Mouse (Mus musculus) embryo, embryonic 11 days (tissue): ENCODE data around the gene 4933405L10Rik.

ENCODE experiments used
- DNase-seq: peaks from one replicate; pipeline ENCODE4 v3.0.0-alpha.2; 2015

4933405L10Rik gene

GRCm38 (mm10) chr8:105707498-105708403 lies at the start of gene 4933405L10Rik, which contains the start of gene Enkd1:
TSS of gene 4933405L10Rik (plus strand) at chr8:105707655.
TSS of gene Enkd1 (minus strand) at chr8:105708210.
- peak; percentile 98 for DNase-seq

DNA sequence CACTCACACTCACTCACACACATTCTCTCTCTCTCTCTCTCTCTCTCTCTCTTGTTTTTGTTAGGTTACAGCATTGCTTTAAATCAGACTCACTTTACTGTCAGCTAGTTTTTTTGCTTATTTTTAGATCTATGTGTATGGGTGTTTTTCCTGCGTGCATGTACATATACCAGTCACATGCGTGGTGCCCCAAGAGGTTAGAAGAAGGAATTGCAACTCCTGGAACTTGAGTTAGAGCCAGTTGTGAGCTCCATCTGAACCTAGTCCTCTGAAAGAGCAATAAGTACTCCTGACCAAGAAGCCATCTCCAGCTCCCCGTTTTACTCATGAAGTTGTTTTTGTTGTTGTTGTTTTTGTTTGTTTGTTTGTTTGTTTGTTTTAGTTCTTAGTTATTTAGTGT lies 46.3 kb upstream of the 4933405L10Rik start:
- DNase-seq = peak; percentile 30

- DNase-seq = no peak
Measured at GRCm38 (mm10) chr8:105677891-105678290, 29.6 kb upstream of the 4933405L10Rik start.

DNA sequence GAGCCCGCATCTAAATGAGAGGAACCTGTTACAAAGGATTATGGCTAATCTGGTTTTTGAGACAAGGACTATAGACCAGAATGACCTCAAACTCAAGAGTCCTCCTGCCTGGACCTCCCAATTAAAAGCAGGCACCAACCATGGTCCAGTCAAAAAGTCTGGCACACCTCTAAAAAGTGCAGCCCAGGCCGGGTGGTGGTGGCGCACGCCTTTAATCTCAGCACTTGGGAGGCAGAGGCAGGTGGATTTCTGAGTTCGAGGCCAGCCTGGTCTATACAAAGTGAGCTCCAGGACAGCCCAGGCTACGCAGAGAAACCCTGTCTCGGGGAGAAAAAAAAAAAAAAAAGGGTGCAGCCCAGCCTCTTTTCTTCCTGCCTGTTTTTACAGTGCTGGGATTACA lies 22.1 kb upstream of the 4933405L10Rik start:
- no peak for DNase-seq

DNA sequence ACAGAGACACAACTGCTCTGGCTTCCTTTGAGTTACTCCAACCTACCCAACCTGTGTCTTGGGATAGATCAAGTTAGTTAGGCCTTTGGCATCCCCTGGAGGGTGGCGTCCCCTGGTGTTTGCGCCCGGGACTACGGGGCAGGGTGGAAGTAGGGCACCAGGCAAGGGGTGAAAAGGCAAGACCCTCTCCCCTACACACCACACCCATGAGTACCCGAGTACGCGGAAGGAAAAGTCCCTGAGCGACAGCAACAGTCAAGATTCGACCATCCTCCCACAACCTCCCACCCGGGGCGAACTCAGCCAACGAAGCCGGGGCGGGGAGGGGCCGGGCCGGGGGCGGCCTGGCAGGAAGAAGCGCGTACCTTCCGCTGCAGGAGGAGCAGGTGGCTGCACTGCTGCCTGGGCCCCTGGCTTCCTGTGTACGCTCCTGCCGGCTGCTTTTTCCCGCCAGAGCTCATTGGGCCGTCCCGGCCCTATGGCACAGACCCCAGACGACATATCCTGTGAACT lies 21.6 kb upstream of the 4933405L10Rik start, which contains the start of gene Carmil2:
Carmil2 (plus strand) TSS at position 479 of the 513 bp plus-strand sequence.
- peak; percentile 46 for DNase-seq

DNA sequence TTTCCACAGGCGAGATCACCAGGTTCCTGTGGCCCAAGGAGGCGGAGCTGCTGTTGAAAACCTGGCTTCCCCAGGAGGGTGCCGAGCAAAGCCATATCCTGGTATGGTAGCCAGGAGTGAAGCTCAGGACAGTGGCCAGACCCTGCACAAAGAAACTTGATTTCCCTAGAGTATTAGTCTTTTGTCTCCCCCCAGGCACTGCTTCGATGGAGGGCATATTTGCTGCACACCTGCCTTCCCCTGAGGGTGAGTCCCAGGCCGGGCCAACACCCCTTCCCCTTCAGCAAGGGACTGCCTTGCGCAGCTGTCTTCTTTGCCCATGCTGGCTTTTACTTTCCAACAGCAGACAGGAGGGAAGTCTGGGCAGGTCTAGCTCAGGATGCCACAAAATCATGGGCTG lies 20.9 kb upstream of the 4933405L10Rik start:
- no peak for DNase-seq

DNA sequence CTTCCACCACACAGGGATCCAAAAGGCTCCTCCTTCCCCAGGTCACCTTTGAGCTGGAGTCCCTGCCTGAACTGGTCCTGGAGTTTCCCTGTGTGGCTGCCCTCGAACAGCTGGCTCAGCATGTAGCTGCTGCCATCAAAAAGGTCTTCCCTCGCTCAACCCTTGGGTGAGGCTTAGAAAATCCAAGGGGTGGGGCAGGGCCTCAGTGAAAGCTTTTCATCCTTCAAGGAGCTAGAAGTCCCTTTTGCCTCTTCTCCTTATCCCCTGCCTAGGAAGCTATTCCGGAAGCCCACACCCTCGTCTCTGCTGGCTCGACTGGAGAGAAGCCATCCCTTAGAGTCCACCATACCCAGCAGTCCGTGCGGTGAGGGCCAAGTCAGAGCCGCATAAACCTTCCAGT lies 19.9 kb upstream of the 4933405L10Rik start:
- DNase-seq = no peak

DNA sequence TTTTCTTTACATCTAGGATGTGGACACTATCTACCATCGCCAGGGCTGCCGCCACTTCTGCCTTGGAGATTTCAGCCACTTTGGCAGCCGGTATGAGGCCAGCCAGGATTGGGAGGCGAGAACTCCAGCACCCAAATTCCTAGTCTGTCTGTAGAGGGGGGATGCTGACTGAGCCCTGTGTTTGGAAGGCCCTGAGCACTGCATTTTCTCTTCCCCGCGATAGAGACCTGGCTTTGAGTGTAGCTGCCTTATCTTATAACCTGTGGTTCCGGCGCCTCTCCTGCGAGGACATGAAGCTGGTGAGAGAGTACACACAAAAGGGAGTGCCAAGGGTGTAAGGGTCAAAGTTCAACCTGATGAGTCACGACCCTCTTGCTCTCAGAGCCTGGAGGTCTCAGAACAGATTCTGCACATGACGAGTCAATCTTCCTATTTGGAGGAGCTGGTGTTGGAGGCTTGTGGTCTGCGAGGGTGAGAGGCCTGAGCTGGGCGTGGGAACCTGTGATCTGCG lies 19.2 kb upstream of the 4933405L10Rik start:
- DNase-seq = no peak

DNA sequence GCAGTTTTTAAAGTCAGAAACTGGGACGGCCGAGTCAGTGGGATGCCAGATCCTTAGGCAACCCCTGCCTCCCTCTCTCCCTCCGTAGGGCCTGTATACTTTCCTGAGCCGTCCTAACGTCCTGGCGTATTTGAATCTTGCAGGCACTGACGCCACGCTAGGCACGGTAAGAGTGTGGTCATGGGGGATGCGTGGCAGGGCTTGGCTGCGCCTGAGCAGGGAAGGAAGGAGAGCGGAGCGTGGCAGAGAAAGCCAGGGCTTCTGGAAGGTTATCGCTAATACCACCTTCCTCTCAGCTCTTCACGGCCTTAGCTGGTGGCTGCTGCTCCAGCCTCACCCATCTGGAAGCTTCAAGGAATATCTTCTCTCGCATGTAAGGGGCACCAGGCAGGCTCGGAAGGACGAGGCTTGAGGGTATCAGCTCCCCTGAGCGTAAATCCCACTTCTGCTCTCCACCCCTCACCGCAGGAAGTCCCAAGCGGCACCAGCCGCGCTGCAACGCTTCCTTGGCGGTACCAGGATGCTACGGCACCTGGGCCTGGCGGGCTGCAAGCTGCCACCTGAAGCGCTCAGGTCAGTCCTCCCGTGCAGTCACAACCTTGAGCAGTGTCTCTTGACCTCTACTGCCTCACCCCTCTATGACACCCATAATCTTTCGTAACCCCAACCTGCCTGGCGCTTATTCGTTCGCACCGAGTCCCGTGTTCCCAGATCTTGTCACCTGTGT lies 18.0 kb upstream of the 4933405L10Rik start:
- DNase-seq = no peak

DNA sequence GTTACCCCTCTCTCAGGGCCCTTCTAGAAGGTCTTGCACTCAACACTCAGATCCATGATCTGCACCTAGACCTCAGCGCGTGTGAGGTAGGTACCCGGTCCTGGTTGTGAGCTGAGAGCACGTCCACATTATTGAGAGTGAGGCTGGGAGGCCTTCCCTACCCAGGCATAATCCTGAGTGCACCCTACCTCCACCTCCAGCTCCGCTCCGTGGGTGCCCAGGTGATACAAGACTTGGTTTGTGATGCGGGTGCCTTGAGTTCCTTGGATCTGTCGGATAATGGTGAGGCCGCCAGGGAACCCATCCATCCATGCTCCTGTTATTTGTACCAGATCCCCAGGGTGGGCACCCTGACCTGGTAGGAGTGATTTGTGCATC lies 17.5 kb upstream of the 4933405L10Rik start:
- DNase-seq = no peak

DNA sequence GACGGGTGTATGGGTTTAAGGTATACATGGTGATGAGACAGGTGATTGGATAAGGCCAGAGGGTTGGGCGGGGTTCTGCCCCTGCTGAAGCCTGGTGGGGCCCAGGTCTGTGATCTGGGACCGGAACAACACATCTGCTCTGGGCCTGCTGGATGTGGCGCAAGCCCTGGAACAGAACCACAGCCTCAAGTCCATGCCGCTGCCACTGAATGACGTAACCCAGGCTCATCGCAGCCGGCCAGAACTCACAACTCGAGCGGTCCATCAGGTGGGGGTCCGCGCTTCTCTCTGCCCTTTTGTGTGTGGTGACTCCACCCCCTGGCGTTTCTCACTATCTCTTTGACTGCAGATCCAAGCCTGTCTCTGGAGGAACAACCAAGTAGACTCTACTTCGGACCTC lies 16.5 kb upstream of the 4933405L10Rik start:
- no peak for DNase-seq

- no peak for DNase-seq
Measured at GRCm38 (mm10) chr8:105692449-105693182, 14.8 kb upstream of the 4933405L10Rik start.

DNA sequence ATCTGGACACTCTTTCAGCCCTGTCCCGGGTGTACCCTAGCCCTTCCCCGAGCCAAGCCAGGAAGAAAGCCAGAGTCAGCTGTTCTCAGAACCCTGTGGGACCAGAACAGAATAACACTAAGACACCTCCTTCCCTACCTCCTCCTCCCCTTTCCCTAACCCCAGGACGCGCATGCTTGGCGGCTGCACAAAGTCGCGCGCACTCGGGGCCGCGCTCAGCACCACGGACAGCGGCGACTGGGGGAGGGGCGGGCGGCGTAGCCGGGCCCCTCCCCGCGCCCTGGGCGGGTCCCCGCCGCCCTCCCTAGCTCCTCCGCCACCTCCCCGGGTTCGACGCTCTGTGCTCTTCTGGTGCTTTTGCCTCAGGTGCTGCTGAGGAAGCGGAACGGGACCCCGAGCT lies 13.8 kb upstream of the 4933405L10Rik start:
- DNase-seq = peak; percentile 82

- DNase-seq = peak; percentile 31
Measured at GRCm38 (mm10) chr8:105694051-105694799, 13.2 kb upstream of the 4933405L10Rik start.

DNA sequence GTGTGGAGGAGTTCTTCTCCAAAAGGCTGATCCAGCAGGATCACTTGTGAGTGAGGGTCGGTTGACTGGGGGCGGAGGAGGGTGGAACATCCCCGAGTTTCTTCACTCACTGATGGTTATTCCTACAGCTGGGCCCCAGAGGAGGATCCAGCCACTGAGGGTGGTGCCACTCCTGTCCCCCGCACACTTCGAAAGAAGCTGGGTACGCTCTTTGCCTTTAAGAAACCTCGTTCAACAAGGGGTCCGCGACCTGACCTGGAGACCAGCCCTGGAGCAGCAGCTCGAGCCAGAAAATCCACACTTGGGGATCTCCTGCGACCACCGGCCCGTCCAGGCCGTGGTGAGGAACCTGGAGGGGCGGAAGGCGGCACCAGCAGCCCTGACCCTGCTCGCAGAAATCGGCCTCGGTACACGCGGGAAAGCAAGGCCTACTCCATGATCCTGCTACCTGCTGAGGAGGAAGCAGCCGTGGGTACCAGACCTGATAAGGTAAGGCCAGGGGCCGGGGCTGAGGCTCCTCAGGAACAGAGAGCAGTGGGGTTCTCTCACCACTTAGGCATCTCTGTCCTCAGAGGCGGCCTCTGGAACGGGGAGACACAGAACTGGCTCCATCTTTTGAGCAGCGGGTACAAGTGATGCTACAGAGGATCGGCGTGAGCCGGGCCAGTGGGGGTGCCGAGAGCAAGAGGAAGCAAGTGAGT lies 12.2 kb upstream of the 4933405L10Rik start:
- no peak for DNase-seq

GRCm38 (mm10) chr8:105697196-105697780 lies 10.2 kb upstream of the 4933405L10Rik start:
- DNase-seq = no peak

DNA sequence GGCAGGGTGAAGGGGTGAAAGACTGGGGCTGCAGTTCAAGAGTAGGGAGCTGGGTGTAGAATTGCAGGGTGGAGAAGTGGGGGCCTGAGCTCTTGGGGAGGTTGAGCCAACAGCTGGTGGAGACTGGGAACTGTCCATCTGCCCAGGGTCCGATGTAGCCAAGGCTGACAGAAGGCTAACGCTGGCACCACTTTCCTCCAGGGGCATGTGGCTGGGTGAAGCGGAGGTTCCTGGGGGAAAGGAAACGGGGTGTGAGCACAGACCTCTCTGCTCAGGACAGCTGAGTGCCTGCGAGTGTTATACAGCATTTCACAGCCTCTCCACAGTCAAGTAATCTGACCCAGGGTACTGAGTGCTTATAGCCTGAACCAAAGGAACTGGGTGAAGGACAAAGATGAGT lies 8.7 kb upstream of the 4933405L10Rik start:
- no peak for DNase-seq

DNA sequence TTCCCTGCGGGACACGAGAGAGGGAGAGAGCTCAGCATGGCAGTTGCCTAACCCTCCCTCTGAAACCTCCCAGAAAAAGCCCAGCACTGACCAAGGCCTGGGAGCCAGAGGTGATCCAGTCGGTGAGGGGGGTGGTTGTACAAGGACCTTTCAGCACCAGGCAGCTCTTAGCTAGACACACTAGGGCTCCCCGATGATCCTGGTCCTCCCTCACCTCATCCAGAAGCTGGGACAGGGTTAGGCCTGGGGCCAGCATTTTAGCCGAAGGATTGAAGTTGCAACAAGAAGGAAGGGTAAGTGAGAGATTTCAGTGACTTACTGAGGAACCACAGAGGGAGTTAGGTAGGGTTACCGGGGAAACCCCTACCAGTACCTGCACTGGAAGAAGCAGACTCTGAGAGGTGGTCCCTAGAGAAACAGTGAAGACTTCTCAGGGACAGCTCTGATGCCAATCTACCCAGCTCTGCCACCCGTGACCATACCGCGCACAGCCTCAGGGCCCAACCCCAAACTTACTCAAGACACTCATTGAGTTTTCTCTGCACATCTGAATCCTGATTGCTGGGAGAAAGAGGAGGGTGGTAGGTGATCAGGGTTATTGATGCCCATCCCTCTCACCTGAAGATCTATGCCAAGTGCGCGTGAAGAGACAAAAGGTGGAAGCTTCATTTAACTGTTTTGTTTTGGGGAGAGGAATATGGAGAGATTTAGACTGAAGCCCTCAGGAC lies 7.8 kb upstream of the 4933405L10Rik start:
- DNase-seq = no peak

DNA sequence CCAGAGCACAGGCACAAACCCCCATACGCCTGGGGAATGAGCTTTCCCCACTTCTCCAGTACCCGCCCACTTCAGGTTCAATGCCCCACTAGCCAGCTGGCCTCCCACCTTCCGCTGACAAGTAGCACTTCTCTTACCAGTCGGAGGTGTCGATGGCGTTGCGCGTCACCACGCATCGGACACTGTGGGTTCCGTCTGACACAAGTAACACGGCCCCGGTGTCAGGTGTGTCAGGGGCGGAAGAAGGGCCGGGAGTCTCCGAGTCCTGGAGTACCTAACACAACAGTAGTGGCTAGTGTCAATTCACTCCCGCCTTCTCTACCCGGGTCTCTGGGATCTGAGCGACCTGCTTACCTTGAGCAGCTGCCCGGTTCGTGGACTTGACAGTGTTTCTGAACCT lies 6.9 kb upstream of the 4933405L10Rik start:
- peak; percentile 46 for DNase-seq
